Mouse (Mus musculus) cerebellum, adult 8-10 months (tissue): ENCODE data around the gene Gstp2.
"Not testable (repeated sequence)": the region's sequence is repeated elsewhere in the genome, so short reads cannot be mapped to it uniquely, and the experiment has no call there.

Experiments
- DNase-seq: peaks from one replicate; pipeline ENCODE4 v3.0.0; 2022

Gstp2 gene

GRCm38 (mm10) chr19:4046866-4047254, 1.0 kb upstream of the Gstp2 start:
- DNase-seq: no peak

- not testable (repeated sequence) for DNase-seq
Measured at GRCm38 (mm10) chr19:4044109-4044508, 1.7 kb downstream of the Gstp2 start.

GRCm38 (mm10) chr19:4042124-4042523, 3.7 kb downstream of the Gstp2 start:
- no peak for DNase-seq

- not testable (repeated sequence) for DNase-seq
Measured at GRCm38 (mm10) chr19:4041500-4041899, 4.3 kb downstream of the Gstp2 start.

GRCm38 (mm10) chr19:4040941-4041340, 4.9 kb downstream of the Gstp2 start:
- DNase-seq: not testable (repeated sequence)

- DNase-seq: peak; percentile 81
Measured at GRCm38 (mm10) chr19:4037788-4038232, 8.0 kb downstream of the Gstp2 start, which contains the start of gene Gstp1. Gene Gstp1, minus strand, starts transcription at chr19:4037985.

GRCm38 (mm10) chr19:4037154-4037787, 8.6 kb downstream of the Gstp2 start:
- not testable (repeated sequence) for DNase-seq

GRCm38 (mm10) chr19:4036327-4037045, 9.3 kb downstream of the Gstp2 start:
- peak; percentile 12 for DNase-seq

- DNase-seq: no peak
Measured at GRCm38 (mm10) chr19:4033742-4034141, 12.1 kb downstream of the Gstp2 start.

GRCm38 (mm10) chr19:4033298-4033697, 12.5 kb downstream of the Gstp2 start:
- no peak for DNase-seq

- no peak for DNase-seq
Measured at GRCm38 (mm10) chr19:4032668-4033067, 13.2 kb downstream of the Gstp2 start.

GRCm38 (mm10) chr19:4027576-4027975, 18.2 kb downstream of the Gstp2 start:
- no peak for DNase-seq

GRCm38 (mm10) chr19:4023185-4023584, 22.6 kb downstream of the Gstp2 start:
- DNase-seq: no peak

- peak; percentile 86 for DNase-seq
Measured at GRCm38 (mm10) chr19:4018743-4019583, 26.9 kb downstream of the Gstp2 start.

GRCm38 (mm10) chr19:4017921-4018587, 27.8 kb downstream of the Gstp2 start:
- DNase-seq: no peak

- no peak for DNase-seq
Measured at GRCm38 (mm10) chr19:4015635-4016034, 30.2 kb downstream of the Gstp2 start.

- peak; percentile 12 for DNase-seq
Measured at GRCm38 (mm10) chr19:4014802-4015201, 31.0 kb downstream of the Gstp2 start.

- no peak for DNase-seq
Measured at GRCm38 (mm10) chr19:4013066-4013465, 32.8 kb downstream of the Gstp2 start.

- peak; percentile 95 for DNase-seq
Measured at GRCm38 (mm10) chr19:4012432-4013022, 33.3 kb downstream of the Gstp2 start, which contains the start of gene Ndufv1. Gene Ndufv1, minus strand, starts transcription at chr19:4012806.

- no peak for DNase-seq
Measured at GRCm38 (mm10) chr19:4011086-4011485, 34.7 kb downstream of the Gstp2 start.

- DNase-seq: no peak
Measured at GRCm38 (mm10) chr19:4005971-4006370, 39.9 kb downstream of the Gstp2 start.

GRCm38 (mm10) chr19:4005091-4005490, 40.7 kb downstream of the Gstp2 start:
- no peak for DNase-seq
